10 mouse cellular contexts compared by ENCODE assay signal in the genomic region with DNA sequence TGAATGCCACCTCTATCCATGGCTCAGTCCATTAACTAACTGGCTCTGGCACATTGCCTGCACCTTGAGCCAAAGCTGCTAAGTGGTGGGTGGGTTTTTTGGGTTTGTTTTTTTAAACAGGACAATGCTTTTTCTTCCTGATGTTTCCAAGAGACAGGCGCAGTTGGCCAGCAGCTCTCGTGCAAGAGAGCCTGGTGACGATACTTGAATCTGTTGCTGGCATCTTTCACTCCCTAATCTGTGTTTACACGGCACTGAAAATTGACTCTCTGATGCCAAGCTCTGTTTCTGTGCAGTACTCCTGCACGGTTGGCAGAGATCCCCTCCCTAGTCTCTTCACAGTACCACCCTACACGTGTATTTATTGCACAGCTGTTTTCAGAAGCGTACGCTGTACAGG. TPM values are rescaled to one million over a fixed set of nuclear protein-coding genes. Genes with fewer than 3 reads are reported as not detected.
A peak's percentile ranks its signal among the peaks of the same experiment; 100 is the strongest.
DNase-seq lines count a peak whose midpoint lies in the region; ATAC-seq and TF ChIP-seq lines count a peak whose summit lies in the region.
"Had no signal": no experiment of that assay in that cellular context is flagged by ENCODE, and none has a peak within 500 bp of the region (broad histone marks: within the 10 kb centered on the region; RNA-seq: fewer than 3 reads in every experiment).

No protein-coding gene starts in this region.

- no peak for TF ChIP-seq CTCF in midbrain, postnatal 0 days (IDR thresholded peaks at IDR 0.05)

- peak; percentile 71; the same call in 1 of the 2 replicates for ATAC-seq in forebrain, embryonic 14.5 days
- ATAC-seq in forebrain, embryonic 11.5 days (replicated peaks; ENCODE audit: low FRiP score): no peak
- peak; percentile 88 for ATAC-seq in neural tube, embryonic 13.5 days (ENCODE audit: low read depth)
- ATAC-seq in midbrain, postnatal 0 days (ENCODE audit: low FRiP score): no peak

- H3K9me3 ChIP-seq in forebrain, embryonic 14.5 days (replicated peaks; ENCODE audit: control insufficient read depth, low read length): no peaks in the 10 kb centered on the region
- H3K9me3 ChIP-seq in forebrain, embryonic 11.5 days (ENCODE audit: control insufficient read depth, low read length): no peaks in the 10 kb centered on the region
- no peaks in the 10 kb centered on the region for H3K9me3 ChIP-seq in neural tube, embryonic 13.5 days
- H3K9me3 ChIP-seq in midbrain, postnatal 0 days (ENCODE audit: low read length): no peaks in the 10 kb centered on the region
- H3K9me3 ChIP-seq: midbrain, embryonic 12.5 days had no signal

- H3K36me3 ChIP-seq in forebrain, embryonic 14.5 days (ENCODE audit: control insufficient read depth, insufficient read depth, low read length): no peaks in the 10 kb centered on the region; the same call in 1 of the 2 replicates
- no peaks in the 10 kb centered on the region for H3K36me3 ChIP-seq in forebrain, embryonic 11.5 days (ENCODE audit: control insufficient read depth, insufficient read depth, low read length)
- H3K36me3 ChIP-seq in neural tube, embryonic 13.5 days: peaks cover 1% of the 10 kb centered on the region
- no peaks in the 10 kb centered on the region for H3K36me3 ChIP-seq in midbrain, postnatal 0 days (ENCODE audit: insufficient read depth, low read length)

- DNase-seq in forebrain, embryonic 14.5 days (ENCODE audit: low spot score): peak; percentile 87
- DNase-seq in forebrain, embryonic 11.5 days (ENCODE audit: low spot score): no peak
- DNase-seq in neural tube, embryonic 10.5 days (ENCODE audit: extremely low spot score, low spot score): no peak
- peak; percentile 40 to 75 for DNase-seq in layer of hippocampus, adult 18-20 months (ENCODE audit: low spot score in 2 of 2)
- DNase-seq in midbrain, postnatal 0 days (ENCODE audit: low spot score): peak; percentile 76
- no peak for DNase-seq in spleen, postnatal 4 days (ENCODE audit: low spot score in 2 of 2)
- DNase-seq in thymus, adult 18-20 months: no peak

- no peaks in the 10 kb centered on the region for H3K27me3 ChIP-seq in forebrain, embryonic 14.5 days (replicated peaks; ENCODE audit: control insufficient read depth, insufficient read depth, low read length)
- H3K27me3 ChIP-seq in forebrain, embryonic 11.5 days (ENCODE audit: control insufficient read depth, insufficient read depth, low read length): no peaks in the 10 kb centered on the region
- H3K27me3 ChIP-seq in neural tube, embryonic 13.5 days: no peaks in the 10 kb centered on the region
- no peaks in the 10 kb centered on the region for H3K27me3 ChIP-seq in midbrain, postnatal 0 days (ENCODE audit: insufficient read depth, low read length)
- H3K27me3 ChIP-seq: midbrain, embryonic 12.5 days had no signal

- H3K27ac ChIP-seq in forebrain, embryonic 14.5 days (ENCODE audit: low read depth, low read length): peak overlapping the region; percentile 53
- H3K27ac ChIP-seq in forebrain, embryonic 11.5 days (ENCODE audit: low read depth, low read length): no peak overlapping the region
- H3K27ac ChIP-seq in neural tube, embryonic 13.5 days (replicated peaks): peak overlapping the region; percentile 64
- peak overlapping the region; percentile 38; the same call in 1 of the 2 replicates for H3K27ac ChIP-seq in midbrain, postnatal 0 days (ENCODE audit: low read depth, low read length)
- H3K27ac ChIP-seq: midbrain, embryonic 12.5 days had no signal

- no peak overlapping the region for H3K4me2 ChIP-seq in forebrain, embryonic 14.5 days (ENCODE audit: low read length)
- H3K4me2 ChIP-seq in forebrain, embryonic 11.5 days (ENCODE audit: low read depth, low read length, severe bottlenecking): no peak overlapping the region
- no peak overlapping the region for H3K4me2 ChIP-seq in neural tube, embryonic 13.5 days
- no peak overlapping the region for H3K4me2 ChIP-seq in midbrain, postnatal 0 days (ENCODE audit: low read depth, low read length, poor library complexity, severe bottlenecking)
- H3K4me2 ChIP-seq: midbrain, embryonic 12.5 days had no signal

- H3K4me3 ChIP-seq in forebrain, embryonic 14.5 days (ENCODE audit: low read depth, low read length): no peak overlapping the region
- no peak overlapping the region for H3K4me3 ChIP-seq in forebrain, embryonic 11.5 days (ENCODE audit: low read depth, low read length)
- no peak overlapping the region for H3K4me3 ChIP-seq in neural tube, embryonic 13.5 days
- no peak overlapping the region for H3K4me3 ChIP-seq in midbrain, postnatal 0 days (ENCODE audit: low read depth, low read length)
- H3K4me3 ChIP-seq: midbrain, embryonic 12.5 days had no signal

- WGBS in forebrain, embryonic 14.5 days: 34% methylated on average over 8 of the region's 8 CpGs
- 87% methylated on average over 8 of the region's 8 CpGs for WGBS in forebrain, embryonic 11.5 days
- 54% methylated on average over 8 of the region's 8 CpGs for WGBS in neural tube, embryonic 13.5 days
- 47% methylated on average over 8 of the region's 8 CpGs for WGBS in midbrain, postnatal 0 days

- H3K4me1 ChIP-seq in forebrain, embryonic 14.5 days (ENCODE audit: control insufficient read depth, insufficient read depth, low read length): 0 out of 2 replicates have a peak, but pooled peaks cover 4% of the 10 kb centered on the region
- no peaks in the 10 kb centered on the region for H3K4me1 ChIP-seq in forebrain, embryonic 11.5 days (replicated peaks; ENCODE audit: control insufficient read depth, insufficient read depth, low read length)
- H3K4me1 ChIP-seq in neural tube, embryonic 13.5 days (replicated peaks): peaks cover 8% of the 10 kb centered on the region
- no peaks in the 10 kb centered on the region for H3K4me1 ChIP-seq in midbrain, postnatal 0 days (ENCODE audit: insufficient read depth, low read length)
- H3K4me1 ChIP-seq: midbrain, embryonic 12.5 days had no signal

- no peak overlapping the region for H3K9ac ChIP-seq in forebrain, embryonic 14.5 days (ENCODE audit: low read length)
- H3K9ac ChIP-seq in forebrain, embryonic 11.5 days (ENCODE audit: low read length): no peak overlapping the region
- no peak overlapping the region for H3K9ac ChIP-seq in neural tube, embryonic 13.5 days
- no peak overlapping the region for H3K9ac ChIP-seq in midbrain, postnatal 0 days (replicated peaks; ENCODE audit: low read length, poor library complexity, severe bottlenecking)
- H3K9ac ChIP-seq: midbrain, embryonic 12.5 days had no signal

RNA-seq across cellular contexts. Expression of a gene that starts 56.3 kb away (rescaled TPM):
- 0.83 and 1.2 TPM in 2 replicates for polyA plus RNA-seq in forebrain, embryonic 14.5 days (2014; fragmentation: Nextera tagmentation; extraction: Ambion mirVana)
- 0.47 and 0.56 TPM in 2 replicates for polyA plus RNA-seq in forebrain, embryonic 11.5 days (2014; fragmentation: Nextera tagmentation; extraction: Ambion mirVana)
- polyA plus RNA-seq in neural tube, embryonic 13.5 days (2015; fragmentation: Nextera tagmentation; extraction: Ambion mirVana): 1.2 and 1.5 TPM in 2 replicates
- 10 to 100 TPM; 32.0 to 32.6 TPM for total RNA-seq in layer of hippocampus, adult 18-20 months (2021)
- total RNA-seq in midbrain, postnatal 0 days (2014; rRNA removed): 1.8 and 4.0 TPM in 2 replicates
- polyA plus RNA-seq in midbrain, postnatal 0 days (2015; fragmentation: Nextera tagmentation; extraction: Ambion mirVana): 0.25 and 0.34 TPM in 2 replicates
- polyA plus RNA-seq: heart, embryonic 14.5 days had no signal

Comparison
In these comparisons a context has a peak if more than half of its experiments do, and no peak if none do; other contexts are left out.
1. ATAC-seq: peak in forebrain, embryonic 14.5 days (single experiment) and neural tube, embryonic 13.5 days (single experiment); none in forebrain, embryonic 11.5 days (single experiment) and midbrain, postnatal 0 days (single experiment).
2. DNase-seq: peak in forebrain, embryonic 14.5 days (single experiment), layer of hippocampus, adult 18-20 months (2 of 2) and midbrain, postnatal 0 days (single experiment); none in forebrain, embryonic 11.5 days (single experiment), neural tube, embryonic 10.5 days (single experiment), spleen, postnatal 4 days (0 of 2) and thymus, adult 18-20 months (0 of 2).